Mouse (Mus musculus) liver, postnatal 0 days (tissue): ENCODE results near the gene Styk1.

Experiments used
- CTCF ChIP-seq: sonication (generic); IDR thresholded peaks from 2 replicates; pipeline ENCODE4 v1.5.1; 2016; ENCODE audit warnings: antibody characterized with exemption, low read depth
- EP300 ChIP-seq: IDR thresholded peaks from 2 replicates; pipeline ENCODE4 v1.6.1; 2016; ENCODE audit warnings: antibody characterized with exemption, low read depth, mild to moderate bottlenecking

DNA sequence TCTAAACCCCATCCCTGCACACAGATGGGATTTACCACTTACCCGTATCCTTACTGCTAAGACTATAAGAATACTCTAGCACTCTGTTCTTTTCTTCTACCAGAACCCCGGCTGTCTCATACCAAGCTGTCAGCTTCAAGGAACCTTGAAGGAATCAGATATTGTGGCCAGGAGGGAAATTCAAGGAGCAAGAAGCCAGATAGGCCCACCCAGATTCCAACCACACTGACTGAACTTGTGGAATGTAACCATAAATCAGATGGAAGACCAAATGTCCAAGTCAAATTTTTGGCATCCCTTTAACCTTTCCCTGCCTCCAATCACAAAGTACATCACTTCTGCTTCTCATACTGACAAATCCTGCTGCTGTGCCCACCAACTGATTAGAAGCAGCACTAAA lies 6.4 kb downstream of the Styk1 start:
- no peak for TF ChIP-seq CTCF
- TF ChIP-seq EP300 = no peak
